Comparison of ENCODE assay signal across 17 mouse cellular contexts in the genomic region with DNA sequence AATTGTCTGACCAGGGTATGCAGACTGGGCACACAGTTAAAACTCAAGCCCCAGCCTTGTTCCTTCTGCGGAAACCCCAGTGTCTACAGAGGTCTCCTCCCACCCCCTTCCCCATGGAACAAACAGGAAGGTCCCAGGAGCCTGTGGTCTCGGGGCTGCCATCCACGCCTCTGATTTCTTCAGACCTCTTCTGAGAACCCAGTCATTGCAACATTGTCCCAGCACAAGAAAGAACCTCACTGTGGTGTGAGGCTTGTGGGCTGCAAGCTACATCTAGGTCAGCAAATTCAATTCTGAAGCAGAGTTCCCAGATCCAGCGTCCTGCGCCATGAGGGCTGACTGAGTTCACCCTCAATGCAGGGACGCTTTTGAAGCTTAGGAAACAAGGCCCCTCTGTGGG.
A peak's percentile ranks its signal among the peaks of the same experiment; 100 is the strongest.
DNase-seq lines count a peak whose midpoint lies in the region; ATAC-seq and TF ChIP-seq lines count a peak whose summit lies in the region.
"Had no signal": no experiment of that assay in that cellular context is flagged by ENCODE, and none has a peak within 500 bp of the region (broad histone marks: within the 10 kb centered on the region; RNA-seq: fewer than 3 reads in every experiment).

No protein-coding gene starts in this region.

- H3K4me2 ChIP-seq in hindbrain, postnatal 0 days (ENCODE audit: low read depth, low read length), result no peak overlapping the region
- H3K4me2 ChIP-seq: hindbrain, embryonic 14.5 days; neural tube, embryonic 12.5 days had no signal

- DNase-seq in layer of hippocampus, adult 11-12 months (ENCODE audit: low spot score), result peak; percentile 28
- DNase-seq in layer of hippocampus, postnatal 36 days, result no peak
- DNase-seq in adrenal gland, postnatal 14 days, result peak; percentile 40
- no peak for DNase-seq in hindbrain, postnatal 0 days (ENCODE audit: low spot score)
- DNase-seq in gastrocnemius, postnatal 36 days, result no peak
- DNase-seq in right cerebral cortex, adult 18-20 months, result no peak
- DNase-seq: cerebellum, postnatal 10 days; kidney, adult 2 months; kidney, postnatal 4 days; midbrain, embryonic 14.5 days; retina, postnatal 1 day had no signal

- H3K36me3 ChIP-seq in hindbrain, postnatal 0 days (ENCODE audit: insufficient read depth, low read length), result no peaks in the 10 kb centered on the region
- H3K36me3 ChIP-seq: neural tube, embryonic 12.5 days had no signal

- WGBS in hindbrain, postnatal 0 days, result 92% methylated on average over 6 of the region's 6 CpGs

- intact Hi-C loops in gastrocnemius, postnatal 36 days (cut with DNase I), result no loop called here

- ATAC-seq in hematopoietic stem cell, adult 5-6 weeks (replicated peaks in 1 of 2; ENCODE audit: insufficient read depth in 1 of 2, low FRiP score in 2 of 2, low TSS enrichment in 1 of 2, low read depth in 1 of 2, poor library complexity in 2 of 2, severe bottlenecking in 2 of 2), result peak; percentile 32 to 68; a peak in 2 of 4 replicates
- peak; percentile 96 for ATAC-seq in megakaryocyte progenitor cell, adult 5-6 weeks (replicated peaks; ENCODE audit: poor library complexity)
- ATAC-seq in hindbrain, postnatal 0 days, result no peak

- H3K9ac ChIP-seq in hindbrain, postnatal 0 days (replicated peaks; ENCODE audit: low read length), result no peak overlapping the region
- H3K9ac ChIP-seq: hindbrain, embryonic 14.5 days; liver, embryonic 14.5 days; neural tube, embryonic 12.5 days had no signal

- H3K9me3 ChIP-seq in hindbrain, postnatal 0 days (ENCODE audit: low read length), result no peaks in the 10 kb centered on the region
- H3K9me3 ChIP-seq: neural tube, embryonic 12.5 days had no signal

- no peak for TF ChIP-seq CTCF in hindbrain, postnatal 0 days (IDR thresholded peaks at IDR 0.05; ENCODE audit: low read depth)

- H3K27ac ChIP-seq in hindbrain, postnatal 0 days, result no peak overlapping the region
- H3K27ac ChIP-seq: hindbrain, embryonic 14.5 days; liver, embryonic 14.5 days; neural tube, embryonic 12.5 days had no signal

- H3K4me3 ChIP-seq in hindbrain, postnatal 0 days (ENCODE audit: low read length), result no peak overlapping the region
- H3K4me3 ChIP-seq: erythroblast, embryonic 14.5 days; neural tube, embryonic 12.5 days had no signal

- H3K27me3 ChIP-seq in hindbrain, postnatal 0 days (ENCODE audit: insufficient read depth, low read length), result no peaks in the 10 kb centered on the region
- H3K27me3 ChIP-seq: neural tube, embryonic 12.5 days had no signal

- no peaks in the 10 kb centered on the region for H3K4me1 ChIP-seq in hindbrain, postnatal 0 days (ENCODE audit: insufficient read depth, low read length)
- H3K4me1 ChIP-seq: neural tube, embryonic 12.5 days had no signal

Comparison
In these comparisons a context has a peak if more than half of its experiments do, and no peak if none do; other contexts are left out.
1. DNase-seq: peak in layer of hippocampus, adult 11-12 months (single experiment) and adrenal gland, postnatal 14 days (single experiment); none in layer of hippocampus, postnatal 36 days (0 of 2), hindbrain, postnatal 0 days (single experiment), gastrocnemius, postnatal 36 days (0 of 2) and right cerebral cortex, adult 18-20 months (single experiment).